Mouse (Mus musculus) midbrain, postnatal 0 days (tissue): ENCODE measurements at regions not wholly inside any gene's neighbourhood (a gene's known extent, or its start where the extent isn't known, plus 50 kb on each side); places are given as distances from the start of the nearest gene placed in this dataset.

ENCODE experiments used
- ATAC-seq: fragments of 200-750 bp; cut with Nextera tagmentation; 2 replicates; pipeline ENCODE4 v1.8.0; 2017; ENCODE audit warnings: moderate number of reproducible peaks, mild to moderate bottlenecking, moderate TSS enrichment, moderate library complexity; ENCODE audit not compliant: low FRiP score
- DNase-seq: peaks from one replicate; pipeline ENCODE4 v3.0.0-alpha.2; 2015; ENCODE audit warnings: low spot score
- H3K27ac ChIP-seq: fragments of 300-500 bp; sonication (generic); 2 replicates; pipeline ENCODE4 v1.5.1; 2014; ENCODE audit warnings: low read depth, mild to moderate bottlenecking, low read length, mixed read lengths
- H3K27me3 ChIP-seq: fragments of 300-500 bp; sonication (generic); 2 replicates; pipeline ENCODE4 v1.6.1; 2014; ENCODE audit warnings: low read length, control low read depth, mixed read lengths; ENCODE audit not compliant: insufficient read depth
- H3K36me3 ChIP-seq: fragments of 300-500 bp; sonication (generic); 2 replicates; pipeline ENCODE4 v1.6.1; 2014; ENCODE audit warnings: low read length, control low read depth, mixed read lengths; ENCODE audit not compliant: insufficient read depth
- H3K4me1 ChIP-seq: fragments of 300-500 bp; sonication (generic); 2 replicates; pipeline ENCODE4 v1.6.1; 2014; ENCODE audit warnings: mild to moderate bottlenecking, control low read depth, antibody characterized with exemption, low read length, mixed read lengths; ENCODE audit not compliant: insufficient read depth
- H3K4me2 ChIP-seq: fragments of 300-500 bp; sonication (generic); 2 replicates; pipeline ENCODE4 v1.6.1; 2014; ENCODE audit warnings: low read depth, mild to moderate bottlenecking, low read length, mixed read lengths; ENCODE audit not compliant: poor library complexity, severe bottlenecking
- H3K4me3 ChIP-seq: fragments of 300-500 bp; sonication (generic); 2 replicates; pipeline ENCODE4 v1.5.1; 2014; ENCODE audit warnings: low read depth, mild to moderate bottlenecking, low read length, moderate library complexity
- H3K9ac ChIP-seq: fragments of 300-500 bp; sonication (generic); replicated peaks from 2 replicates; pipeline ENCODE4 v1.6.1; 2014; ENCODE audit warnings: mild to moderate bottlenecking, low read length, moderate library complexity, mixed read lengths; ENCODE audit not compliant: poor library complexity, severe bottlenecking
- H3K9me3 ChIP-seq: fragments of 300-500 bp; sonication (generic); 2 replicates; pipeline ENCODE4 v1.6.1; 2016; ENCODE audit warnings: low read length, control low read depth
- CTCF ChIP-seq: IDR thresholded peaks from 2 replicates; pipeline ENCODE4 v1.5.1; 2016; ENCODE audit warnings: antibody characterized with exemption, mild to moderate bottlenecking
- WGBS: fragments of 180-500 bp; shearing (Covaris S2); extraction: QIAGEN DNeasy Blood & Tissue Kit; methylation state at CpG from one replicate; pipeline ENCODE4 v1.1.7; 2014; 5-methylcytosine and 5-hydroxymethylcytosine counted together

DNA sequence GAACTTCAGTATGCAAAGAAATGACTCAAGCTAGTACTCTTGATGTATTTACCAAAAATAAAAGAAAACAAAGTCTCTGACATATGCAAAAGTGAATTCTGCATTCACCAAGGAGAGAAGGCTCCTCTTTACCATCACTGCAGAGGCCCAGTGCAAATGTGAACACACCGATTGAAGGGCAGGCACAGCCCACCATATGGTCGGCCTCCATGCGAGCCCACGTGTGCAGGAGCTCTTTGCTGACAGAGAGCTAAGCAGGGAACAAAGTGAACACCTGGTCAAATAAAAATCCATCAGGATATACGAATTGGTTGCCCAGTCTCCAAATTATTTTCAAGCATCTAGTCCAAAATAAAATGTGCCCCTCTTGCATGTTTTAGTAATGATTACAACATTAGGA is 56.9 kb upstream of the Ppargc1a start:
- no peaks in the 10 kb centered on the region for H3K27me3 ChIP-seq
- H3K4me1 ChIP-seq = no peaks in the 10 kb centered on the region
- 81% methylated on average over 5 of the region's 5 CpGs for WGBS
- no peak overlapping the region for H3K27ac ChIP-seq
- no peaks in the 10 kb centered on the region for H3K36me3 ChIP-seq
- H3K4me3 ChIP-seq = no peak overlapping the region
- no peaks in the 10 kb centered on the region for H3K9me3 ChIP-seq
- no peak overlapping the region for H3K9ac ChIP-seq
- ATAC-seq (no peak), DNase-seq (no peak)
- H3K4me2 ChIP-seq = no peak overlapping the region
- no peak for TF ChIP-seq CTCF
